Mouse (Mus musculus) small intestine, adult 2 months (tissue): ENCODE measurements around the gene Nrxn1. TPM values are rescaled to one million over a fixed set of nuclear protein-coding genes. Genes with fewer than 3 reads are reported as not detected.

ENCODE experiments used
- H3K27ac ChIP-seq: fragments of 200-500 bp; 2 replicates; pipeline ENCODE4 v1.5.1; 2012; ENCODE audit warnings: low read depth, low read length, control low read depth, inconsistent platforms; ENCODE audit not compliant: insufficient read depth
- H3K27me3 ChIP-seq: fragments of 200-500 bp; 2 replicates; pipeline ENCODE4 v1.6.1; 2012; ENCODE audit warnings: mild to moderate bottlenecking, moderate library complexity, low read length, inconsistent platforms; ENCODE audit not compliant: control insufficient read depth, insufficient read depth
- H3K36me3 ChIP-seq: fragments of 200-500 bp; 2 replicates; pipeline ENCODE4 v1.6.1; 2012; ENCODE audit warnings: mild to moderate bottlenecking, low read length, control low read depth, inconsistent platforms; ENCODE audit not compliant: control insufficient read depth, insufficient read depth
- H3K4me1 ChIP-seq: fragments of 200-500 bp; 2 replicates; pipeline ENCODE4 v1.6.1; 2012; ENCODE audit warnings: low read length, inconsistent platforms, mixed read lengths; ENCODE audit not compliant: control insufficient read depth, insufficient read depth, insufficient read length
- H3K4me3 ChIP-seq: fragments of 200-500 bp; 2 replicates; pipeline ENCODE4 v1.5.1; 2012; ENCODE audit warnings: low read depth, mild to moderate bottlenecking, control low read depth, inconsistent platforms, low read length, moderate library complexity
- CTCF ChIP-seq: fragments of 200-500 bp; IDR thresholded peaks from 2 replicates; pipeline ENCODE4 v1.5.1; 2012; ENCODE audit warnings: low read depth, mild to moderate bottlenecking, control low read depth, inconsistent platforms, low read length, moderate library complexity, mixed read lengths; ENCODE audit not compliant: insufficient replicate concordance, insufficient read length; ENCODE audit errors: extremely low read depth
- POLR2A ChIP-seq: fragments of 200-500 bp; IDR thresholded peaks from 2 replicates; pipeline ENCODE4 v1.6.1; 2012; ENCODE audit warnings: low read depth, mild to moderate bottlenecking, control low read depth, inconsistent platforms, low read length, moderate library complexity
- WGBS: fragments of 180-500 bp; shearing (Covaris S2); methylation state at CpG from one replicate; pipeline ENCODE4 v1.1.7; 2018; 5-methylcytosine and 5-hydroxymethylcytosine counted together
- polyA plus RNA-seq: library from polyadenylated mRNA; depleted of rRNA; stranded (reverse); fragments of >200 nt; gene quantifications from 2 replicates; pipeline ENCODE4 v1.2.3, GENCODE M21; 2012

Nrxn1 gene
- polyA plus RNA-seq, 1 experiment: 0.39 TPM

DNA sequence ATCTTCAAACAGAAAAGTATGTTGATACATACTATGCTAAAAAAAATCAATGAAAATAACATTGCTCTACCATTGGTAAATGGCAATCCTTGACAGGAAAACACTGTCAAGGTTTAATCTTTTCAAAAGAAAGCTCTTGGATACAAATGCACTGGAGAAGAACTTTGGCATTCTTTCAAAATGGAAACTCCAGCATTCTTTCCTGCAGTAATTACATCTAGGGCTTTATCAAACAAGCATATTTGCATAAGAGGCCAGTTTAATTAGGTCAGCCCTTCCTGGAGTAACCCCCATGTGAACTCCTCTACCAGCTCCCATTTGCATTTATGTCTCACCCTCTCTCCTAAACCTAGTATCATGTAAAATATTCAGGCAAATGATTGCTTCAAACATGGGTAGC is 696.5 kb downstream of the Nrxn1 start:
- Histone ChIP-seq H3K27ac (no peak overlapping the region), H3K4me1 (no peaks in the 10 kb centered on the region), H3K4me3 (no peak overlapping the region), H3K36me3 (no peaks in the 10 kb centered on the region), H3K27me3 (no peaks in the 10 kb centered on the region)
- TF ChIP-seq POLR2A: no peak
- TF ChIP-seq CTCF: no peak

- no peak for TF ChIP-seq CTCF
- TF ChIP-seq POLR2A: no peak
- no peaks in the 10 kb centered on the region for H3K27me3 ChIP-seq
- no peak overlapping the region for H3K4me3 ChIP-seq
- WGBS: 82% methylated on average over 6 of the region's 6 CpGs
- H3K36me3 ChIP-seq: no peaks in the 10 kb centered on the region
- H3K27ac ChIP-seq: no peak overlapping the region
- no peaks in the 10 kb centered on the region for H3K4me1 ChIP-seq
Observed at GRCm38 (mm10) chr17:90394606-90395005, 698.3 kb downstream of the Nrxn1 start.

DNA sequence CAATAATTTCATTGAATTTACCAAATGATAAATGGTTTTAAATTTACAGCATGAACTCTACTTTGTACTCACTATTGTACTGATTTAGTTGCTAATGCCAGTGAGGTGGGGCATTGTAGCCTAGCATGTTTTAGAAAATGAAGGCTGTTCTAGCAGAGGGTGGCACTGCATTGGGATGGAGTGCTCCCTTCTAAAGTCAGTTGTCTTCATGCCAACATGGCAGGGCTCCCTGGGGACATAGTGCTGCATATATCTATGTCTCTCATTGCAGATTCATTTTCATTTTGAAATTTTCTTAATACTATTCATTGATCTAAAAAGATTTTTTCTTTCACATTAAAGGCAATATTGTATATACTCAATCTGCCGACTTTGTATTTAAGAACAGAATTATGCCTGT is 700.1 kb downstream of the Nrxn1 start:
- Histone ChIP-seq H3K4me3 (no peak overlapping the region), H3K27me3 (no peaks in the 10 kb centered on the region), H3K4me1 (no peaks in the 10 kb centered on the region), H3K27ac (no peak overlapping the region), H3K36me3 (no peaks in the 10 kb centered on the region)
- 87% methylated on average over 1 of the region's 1 CpGs for WGBS
- TF ChIP-seq CTCF (no peak), POLR2A (no peak)

DNA sequence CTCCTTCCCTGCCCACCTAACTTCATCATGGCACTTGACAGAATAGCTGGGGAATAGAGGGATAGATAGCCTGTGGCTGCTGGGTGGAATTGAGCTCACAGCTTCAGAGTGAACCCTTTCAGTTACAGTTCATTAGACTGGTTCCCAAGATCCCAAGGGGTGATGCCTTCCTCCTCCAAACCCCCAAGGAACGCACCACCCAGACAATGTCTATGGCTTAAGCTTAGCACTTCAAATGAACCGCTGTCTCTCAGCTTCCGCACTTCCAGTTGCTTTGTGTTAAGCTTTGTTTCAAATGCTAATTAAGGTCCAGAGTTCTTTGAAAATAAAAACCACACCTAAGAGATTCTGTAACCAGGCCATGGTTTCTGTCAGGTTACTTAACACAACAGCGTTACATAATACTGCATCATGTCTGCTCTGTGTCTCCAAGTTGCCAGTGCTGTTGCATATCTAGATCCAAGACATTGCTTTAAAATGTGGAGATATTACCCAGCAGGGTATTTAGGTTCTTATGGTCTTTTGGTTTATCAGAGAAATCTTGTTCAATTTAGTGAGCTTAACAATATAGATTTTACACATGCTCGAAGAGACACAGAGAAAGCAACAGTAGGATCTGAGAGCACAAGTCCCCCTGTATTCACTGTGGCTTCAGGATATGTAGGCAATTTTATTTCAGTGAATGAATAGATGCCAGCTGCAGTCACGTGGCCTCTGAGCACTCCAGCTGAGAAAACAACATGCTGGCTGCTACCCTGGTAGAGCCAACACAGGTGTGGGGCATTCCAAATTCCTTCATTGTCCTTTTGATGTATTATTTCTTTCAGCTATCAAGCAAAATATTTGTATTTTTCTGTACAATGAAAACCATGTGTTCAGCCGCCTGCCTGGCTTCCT is 702.3 kb downstream of the Nrxn1 start:
- Histone ChIP-seq H3K36me3 (no peaks in the 10 kb centered on the region), H3K27me3 (no peaks in the 10 kb centered on the region), H3K4me3 (no peak overlapping the region), H3K27ac (no peak overlapping the region), H3K4me1 (no peaks in the 10 kb centered on the region)
- TF ChIP-seq POLR2A (no peak), CTCF (no peak)
- WGBS: 61% methylated on average over 7 of the region's 7 CpGs

DNA sequence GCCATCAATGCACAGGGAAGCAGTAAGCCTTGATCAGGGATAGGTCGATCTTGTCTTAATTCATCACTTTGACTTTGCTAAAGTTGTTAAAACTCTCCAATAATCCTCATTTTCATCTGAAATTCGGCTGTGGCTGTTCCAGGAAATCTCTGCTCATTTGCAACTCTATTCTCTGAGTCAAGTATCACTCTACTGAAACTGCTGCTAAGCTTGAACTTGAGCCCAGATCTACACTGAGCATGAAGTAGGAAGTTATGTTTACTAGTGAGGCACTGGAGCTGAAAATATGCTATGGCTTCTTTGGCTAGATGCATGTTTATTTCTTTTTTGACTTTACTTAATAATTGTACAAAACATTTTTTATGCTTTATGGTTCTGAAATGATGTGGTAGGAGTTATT is 708.0 kb downstream of the Nrxn1 start:
- no peaks in the 10 kb centered on the region for H3K27me3 ChIP-seq

GRCm38 (mm10) chr17:90382496-90383443 is 710.1 kb downstream of the Nrxn1 start:
- H3K27ac ChIP-seq: no peak overlapping the region
- no peaks in the 10 kb centered on the region for H3K4me1 ChIP-seq
- no peaks in the 10 kb centered on the region for H3K36me3 ChIP-seq
- TF ChIP-seq POLR2A (no peak), CTCF (no peak)
- no peak overlapping the region for H3K4me3 ChIP-seq
- no peaks in the 10 kb centered on the region for H3K27me3 ChIP-seq
- WGBS: 42% methylated on average over 5 of the region's 5 CpGs

More for the DNA sequence above, 708.0 kb downstream of the Nrxn1 start:
- 66% methylated on average over 2 of the region's 2 CpGs for WGBS
- Histone ChIP-seq H3K4me1 (no peaks in the 10 kb centered on the region), H3K4me3 (no peak overlapping the region), H3K36me3 (no peaks in the 10 kb centered on the region), H3K27ac (no peak overlapping the region)
- TF ChIP-seq CTCF: no peak
- TF ChIP-seq POLR2A: no peak

DNA sequence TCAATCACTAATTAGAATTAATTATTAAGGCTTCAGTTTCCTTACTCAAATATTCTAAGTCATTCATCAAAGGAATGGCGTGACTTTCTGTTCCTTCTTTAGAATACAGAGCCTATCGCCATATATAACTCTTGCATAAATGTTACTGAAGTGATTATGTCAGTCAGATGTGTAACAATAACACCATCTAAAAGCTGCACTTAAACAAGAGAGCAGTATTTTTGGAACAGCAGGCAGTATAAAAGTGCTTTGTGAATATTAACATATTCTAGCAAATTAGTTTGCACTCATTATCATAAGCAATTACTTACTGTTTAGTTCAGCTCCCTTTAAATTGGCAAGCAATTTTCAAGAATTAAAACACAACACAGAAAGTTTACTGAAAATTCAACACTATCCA is 716.3 kb downstream of the Nrxn1 start:
- Histone ChIP-seq H3K4me3 (no peak overlapping the region), H3K27ac (no peak overlapping the region), H3K4me1 (no peaks in the 10 kb centered on the region), H3K27me3 (no peaks in the 10 kb centered on the region), H3K36me3 (no peaks in the 10 kb centered on the region)
- 74% methylated on average over 2 of the region's 2 CpGs for WGBS
- TF ChIP-seq POLR2A: no peak
